Comparison of ENCODE assay signal across 8 mouse cellular contexts in the genomic region with DNA sequence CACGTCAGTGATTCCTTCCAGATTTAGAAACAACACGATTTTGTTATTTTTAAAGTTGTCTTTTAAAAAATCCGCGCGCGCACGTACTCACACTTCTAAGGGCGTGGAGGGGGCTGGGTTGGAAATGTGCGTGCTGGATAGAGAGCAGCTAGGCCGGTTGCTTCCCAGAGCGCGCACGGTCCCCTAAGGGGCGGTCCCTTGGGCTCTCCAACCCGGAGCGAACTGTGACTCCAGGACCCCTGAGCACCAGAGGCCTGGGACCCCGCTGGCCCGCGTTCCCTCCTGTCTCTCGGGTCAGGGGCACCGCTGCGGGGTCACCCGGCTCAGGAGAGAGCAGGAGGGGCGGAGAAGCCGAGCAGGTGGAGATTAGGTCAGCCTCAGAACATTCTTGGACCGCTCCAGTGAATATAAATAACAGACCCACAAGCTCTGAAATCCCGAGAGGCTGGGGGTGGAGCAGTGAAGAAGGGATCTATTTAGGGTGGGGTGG. TPM values are rescaled to one million over a fixed set of nuclear protein-coding genes. Genes with fewer than 3 reads are reported as not detected.
DNase-seq lines count a peak whose midpoint lies in the region; ATAC-seq and TF ChIP-seq lines count a peak whose summit lies in the region.

A gene (plus strand): TSS at position 294 of the 490 bp plus-strand sequence.

- 2% methylated on average over 27 of the region's 27 CpGs for WGBS in intestine, embryonic 14.5 days
- WGBS in liver, embryonic 13.5 days (ENCODE audit: insufficient replicate concordance), result 3% methylated on average over 27 of the region's 27 CpGs

- H3K9ac ChIP-seq in intestine, embryonic 14.5 days (ENCODE audit: low read length), result peak within 1 kb of the TSS; percentile 49
- H3K9ac ChIP-seq in liver, embryonic 13.5 days, result peak within 1 kb of the TSS; percentile 41

- peaks cover 94% of the 10 kb centered on the region for H3K27me3 ChIP-seq in G1E (ENCODE audit: insufficient read depth, low read length)
- peaks cover 21% of the 10 kb centered on the region for H3K27me3 ChIP-seq in intestine, embryonic 14.5 days (replicated peaks; ENCODE audit: control insufficient read depth, insufficient read depth, low read length)
- H3K27me3 ChIP-seq in liver, embryonic 13.5 days, result peaks cover 90% of the 10 kb centered on the region

- peaks cover 31% of the 10 kb centered on the region for H3K4me1 ChIP-seq in G1E (ENCODE audit: insufficient read depth, low read depth, low read length)
- H3K4me1 ChIP-seq in intestine, embryonic 14.5 days (replicated peaks; ENCODE audit: control insufficient read depth, insufficient read depth, low read length), result peaks cover 17% of the 10 kb centered on the region
- peaks cover 21% of the 10 kb centered on the region for H3K4me1 ChIP-seq in liver, embryonic 13.5 days (replicated peaks)

- DNase-seq in B cell, adult 2 months, result peak; percentile 19 to 32
- DNase-seq in G1E (ENCODE audit: low spot score), result no peak
- DNase-seq in cerebellum, postnatal 14 days, result peak; percentile 49 to 62
- DNase-seq in gastrocnemius, postnatal 4 days (ENCODE audit: low spot score in 2 of 2), result peak in 1 of 2 experiments; percentile 42
- peak; percentile 74 for DNase-seq in intestine, embryonic 14.5 days (ENCODE audit: low spot score)
- DNase-seq in liver, embryonic 13.5 days, result no peak
- peak; percentile 46 to 53 for DNase-seq in right cerebral cortex, adult 2 months (ENCODE audit: low spot score in 2 of 2)
- DNase-seq in thymus, adult 18-20 months, result no peak

- H3K4me2 ChIP-seq in intestine, embryonic 14.5 days (ENCODE audit: low read length), result peak within 1 kb of the TSS; percentile 89
- peak within 1 kb of the TSS; percentile 56 for H3K4me2 ChIP-seq in liver, embryonic 13.5 days

- H3K4me3 ChIP-seq in G1E (ENCODE audit: low read depth, low read length), result peak within 1 kb of the TSS; percentile 69
- H3K4me3 ChIP-seq in intestine, embryonic 14.5 days (ENCODE audit: low read depth, low read length), result peak within 1 kb of the TSS; percentile 63
- peak within 1 kb of the TSS; percentile 50 for H3K4me3 ChIP-seq in liver, embryonic 13.5 days (replicated peaks)

- H3K9me3 ChIP-seq in G1E (replicated peaks), result no peaks in the 10 kb centered on the region
- H3K9me3 ChIP-seq in intestine, embryonic 14.5 days (ENCODE audit: control insufficient read depth, low read length), result no peaks in the 10 kb centered on the region
- H3K9me3 ChIP-seq in liver, embryonic 13.5 days (replicated peaks), result no peaks in the 10 kb centered on the region

- no peaks in the 10 kb centered on the region for H3K36me3 ChIP-seq in G1E (replicated peaks)
- 0 out of 2 replicates have a peak, but pooled peaks cover under 1% of the 10 kb centered on the region for H3K36me3 ChIP-seq in intestine, embryonic 14.5 days (ENCODE audit: control insufficient read depth, insufficient read depth, low read length)
- H3K36me3 ChIP-seq in liver, embryonic 13.5 days, result no peaks in the 10 kb centered on the region

- no peak for ATAC-seq in G1E (ENCODE audit: extremely low read depth, insufficient number of reproducible peaks, low FRiP score, poor library complexity, severe bottlenecking)
- peak; percentile 29; the same call in 1 of the 2 replicates for ATAC-seq in intestine, embryonic 14.5 days (replicated peaks; ENCODE audit: low FRiP score, low TSS enrichment, low read depth)
- no peak for ATAC-seq in liver, embryonic 13.5 days (ENCODE audit: low read depth)

- no peak for TF ChIP-seq CTCF in G1E (IDR thresholded peaks at IDR 0.05; ENCODE audit: low read depth, low read length)

- H3K27ac ChIP-seq in intestine, embryonic 14.5 days (ENCODE audit: low read depth), result peak within 1 kb of the TSS; percentile 47; the same call in 1 of the 2 replicates
- H3K27ac ChIP-seq in liver, embryonic 13.5 days, result no peak within 1 kb of the TSS

RNA-seq across cellular contexts. Expression of the gene that starts here (rescaled TPM):
- not detected in 2 replicates for total RNA-seq in G1E (2014; fragmentation: Nextera tagmentation)
- 0.33 and 0.35 TPM in 2 replicates for total RNA-seq in G1E (2017)
- polyA plus RNA-seq in G1E (2012), result 0.16 and 0.44 TPM in 2 replicates
- total RNA-seq in gastrocnemius, postnatal 4 days (2021), result 100 to 1,000 TPM; 297 to 321 TPM
- 25.1 and 25.5 TPM in 2 replicates for polyA plus RNA-seq in intestine, embryonic 14.5 days (2014; fragmentation: Nextera tagmentation; extraction: Ambion mirVana)
- polyA plus RNA-seq in liver, embryonic 13.5 days (2015; fragmentation: Nextera tagmentation; extraction: Ambion mirVana), result 10.5 and 11.5 TPM in 2 replicates

Comparison
In these comparisons a context has a peak if more than half of its experiments do, and no peak if none do; other contexts are left out.
1. RNA of the gene that starts here (total RNA-seq): 297 to 321 TPM in gastrocnemius, postnatal 4 days; 0.33 to 0.35 TPM in G1E; every median in the first group is over 100 times any median in the second.
2. DNase-seq: peak in B cell, adult 2 months (2 of 2), cerebellum, postnatal 14 days (2 of 2), intestine, embryonic 14.5 days (single experiment) and right cerebral cortex, adult 2 months (2 of 2); none in G1E (single experiment), liver, embryonic 13.5 days (single experiment) and thymus, adult 18-20 months (0 of 2).
3. Peak in every context shown above with its lines, with median percentiles within 50 percentile points of each other: H3K4me3 ChIP-seq.